Mouse (Mus musculus) Patski (cell line): ENCODE measurements at regions not wholly inside any gene's neighbourhood (a gene's known extent, or its start where the extent isn't known, plus 50 kb on each side); places are given as distances from the start of the nearest gene placed in this dataset.

Experiments used
- ATAC-seq: fragments of 100-300 bp; one replicate; pipeline ENCODE4 v1.8.0; 2021
- CTCF ChIA-PET: fragments of 350-600 bp; sonication (Branson Sonifier 250); formaldehyde crosslinking; loops from one replicate; lab custom pipeline; 2022; ENCODE audit warnings: inconsistent platforms; lab: Charles Lee
- POLR2A ChIA-PET: fragments of 350-600 bp; sonication (Branson Sonifier 250); formaldehyde crosslinking; loops from one replicate; lab custom pipeline; 2022; ENCODE audit warnings: antibody characterized with exemption, inconsistent platforms; lab: Charles Lee
- DNase-seq: peaks from one replicate; pipeline ENCODE4 v3.0.0-alpha.2; 2011; ENCODE audit warnings: low read depth, low spot score
- H3K27me3 ChIP-seq: fragments of 371-371 bp; one replicate; pipeline ENCODE4 v1.5.1; 2021
- CTCF ChIP-seq: fragments of 100-300 bp; IDR thresholded peaks from one replicate; pipeline ENCODE4 v1.5.1; 2021
- in situ Hi-C: fragments of 300-500 bp; cut with MboI; formaldehyde crosslinking; loops from 3 replicates; pipeline ENCODE4 v1.11.1; 2018; ENCODE audit warnings: low pct_unique_long_range_greater_than_20kb, mixed read lengths

DNA sequence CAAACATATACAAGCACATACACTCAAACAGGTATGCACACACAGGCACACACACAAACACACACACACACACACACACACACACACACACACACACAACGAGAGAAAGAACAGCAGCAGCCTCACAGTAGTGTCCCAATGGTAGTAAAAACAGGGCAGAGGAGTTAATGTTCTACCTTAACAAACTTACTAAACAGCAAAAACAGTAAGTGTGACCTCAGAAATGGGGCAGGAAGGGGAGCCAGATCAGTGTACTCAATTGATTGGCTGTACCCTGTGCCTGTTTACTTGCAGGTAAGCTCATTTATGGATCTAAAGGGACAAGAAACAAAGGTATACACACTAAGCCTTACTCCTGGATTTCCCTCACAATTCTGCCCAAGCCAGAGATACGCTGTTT is 53.6 kb upstream of the Ell2 start:
- POLR2A ChIA-PET, result no interaction called here
- CTCF ChIA-PET, result no interaction called here
- ATAC-seq (no peak), DNase-seq (no peak)
- H3K27me3 ChIP-seq, result peaks cover 11% of the 10 kb centered on the region
- no peak for TF ChIP-seq CTCF
- in situ Hi-C loops, result no loop called here
